Mouse (Mus musculus) heart, adult 2 months (tissue): Measurements from ENCODE around the gene Fam76b. TPM values are rescaled to one million over a fixed set of nuclear protein-coding genes. Genes with fewer than 3 reads are reported as not detected.
A peak's percentile ranks its signal among the peaks of the same experiment; 100 is the strongest.

Source experiments
- DNase-seq, 2 experiments: peaks; one replicate each; pipeline ENCODE4 v3.0.0; 2021
- H3K27ac ChIP-seq: fragments of 200-600 bp; 2 replicates; pipeline ENCODE4 v1.8.1; 2022
- H3K27me3 ChIP-seq: fragments of 200-500 bp; 2 replicates; pipeline ENCODE4 v1.6.1; 2012; ENCODE audit warnings: mild to moderate bottlenecking, low read length, inconsistent platforms, mixed read lengths; ENCODE audit not compliant: control insufficient read depth, insufficient read depth
- H3K36me3 ChIP-seq: fragments of 200-500 bp; 2 replicates; pipeline ENCODE4 v1.6.1; 2012; ENCODE audit warnings: low read length, inconsistent platforms; ENCODE audit not compliant: control insufficient read depth, insufficient read depth
- H3K4me1 ChIP-seq: fragments of 200-500 bp; 2 replicates; pipeline ENCODE4 v1.6.1; 2011; ENCODE audit warnings: low read length; ENCODE audit not compliant: control insufficient read depth, insufficient read depth
- H3K4me3 ChIP-seq: fragments of 200-600 bp; 2 replicates; pipeline ENCODE4 v1.8.1; 2022
- H3K79me2 ChIP-seq: fragments of 200-500 bp; replicated peaks from 2 replicates; pipeline ENCODE4 v1.6.1; 2012; ENCODE audit warnings: mild to moderate bottlenecking, inconsistent platforms, low read length, moderate library complexity, mixed read lengths; ENCODE audit not compliant: control insufficient read depth, insufficient read depth
- H3K9ac ChIP-seq: fragments of 200-500 bp; 2 replicates; pipeline ENCODE4 v1.6.1; 2012; ENCODE audit warnings: low read depth, mild to moderate bottlenecking, control low read depth, inconsistent platforms, low read length, mixed read lengths
- CTCF ChIP-seq: fragments of 200-600 bp; IDR thresholded peaks from 2 replicates; pipeline ENCODE4 v1.8.1; 2022; ENCODE audit warnings: antibody characterized with exemption, mild to moderate bottlenecking, moderate library complexity
- EP300 ChIP-seq: fragments of 200-500 bp; IDR thresholded peaks from 2 replicates; pipeline ENCODE4 v1.6.1; 2011; ENCODE audit warnings: low read depth, low read length, control low read depth; ENCODE audit not compliant: insufficient read depth
- POLR2A ChIP-seq: fragments of 200-500 bp; IDR thresholded peaks from 2 replicates; pipeline ENCODE4 v1.6.1; 2011; ENCODE audit warnings: mild to moderate bottlenecking, low read depth, low read length, control low read depth; ENCODE audit not compliant: insufficient read depth
- WGBS: fragments of 180-500 bp; shearing (Covaris S2); methylation state at CpG from one replicate; pipeline ENCODE4 v1.1.7; 2018; 5-methylcytosine and 5-hydroxymethylcytosine counted together
- intact Hi-C: fragments of 180-260 bp; cut with DNase I; formaldehyde crosslinking; loops from one replicate; pipeline ENCODE4 v1.15.1; 2025
- polyA plus RNA-seq: library from polyadenylated mRNA; depleted of rRNA; stranded (reverse); fragments of >200 nt; gene quantifications from 2 replicates; pipeline ENCODE4 v1.2.3, GENCODE M21; 2012
- total RNA-seq, 2 experiments: library from RNA; stranded (reverse); gene quantifications; 2 replicates each; pipeline ENCODE4 v1.2.3; 2021

Gene Fam76b
- total and polyA plus RNA-seq, 3 experiments: 3.7 to 7.6 (median 7.1) TPM

- DNase-seq: peak; percentile 91 to 97
- H3K4me1 ChIP-seq: peaks cover 2% of the 10 kb centered on the region; the same call in 1 of the 2 replicates
- no peaks in the 10 kb centered on the region for H3K27me3 ChIP-seq
- peak within 1 kb of the TSS; percentile 91 for H3K4me3 ChIP-seq
- WGBS: under 1% methylated on average over 44 of the region's 44 CpGs
- peak within 1 kb of the TSS; percentile 91 for H3K27ac ChIP-seq
- intact Hi-C loops: loop anchor here (2.0 to 5.0 kb wide), 3 partner anchors 78 to 580 kb away; partner anchors contain the start of genes Ccdc82, Maml2 and Mtmr2
- TF ChIP-seq EP300 (0 out of 2 replicates have a peak, but pooled peaks have one; percentile 19), POLR2A (peak; percentile 81), CTCF (no peak)
- peak within 1 kb of the TSS; percentile 89 for H3K9ac ChIP-seq
- peaks cover 17% of the 10 kb centered on the region for H3K36me3 ChIP-seq
- H3K79me2 ChIP-seq: 0 out of 2 replicates have a peak, but pooled peaks cover 1% of the 10 kb centered on the region
Observed at GRCm38 (mm10) chr9:13826832-13827405, 597 bp upstream of the Fam76b start, which contains the start of gene Cep57. Gene Cep57, minus strand, starts transcription at chr9:13827107.

DNA sequence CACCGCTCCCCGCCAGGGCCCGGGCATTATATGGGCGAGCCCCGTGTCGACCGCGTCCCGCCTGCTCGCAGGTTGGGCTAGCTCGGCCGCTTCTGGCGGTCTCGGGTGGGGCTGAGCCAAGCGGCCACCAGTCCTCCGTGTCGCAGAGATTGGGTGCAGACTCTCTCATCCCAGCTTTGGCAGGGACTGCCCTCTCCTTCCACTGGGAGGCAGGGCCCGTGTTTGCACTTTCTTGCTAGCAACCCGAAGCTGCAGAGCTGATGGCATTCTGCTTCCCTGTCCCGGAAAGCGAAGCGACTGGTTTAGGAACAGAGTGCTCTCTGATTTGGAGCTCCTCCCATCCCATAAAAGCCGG is 548 bp downstream of the Fam76b start:
- no peak for DNase-seq
- TF ChIP-seq EP300 (no peak), POLR2A (no peak; the same call in 1 of the 2 replicates)
- Histone ChIP-seq H3K4me3 (peak overlapping the region; percentile 91), H3K79me2 (no peaks in the 10 kb centered on the region), H3K9ac (peak overlapping the region; percentile 89), H3K4me1 (peaks cover 2% of the 10 kb centered on the region; the same call in 1 of the 2 replicates), H3K27me3 (no peaks in the 10 kb centered on the region), H3K27ac (peak overlapping the region; percentile 91), H3K36me3 (peaks cover 17% of the 10 kb centered on the region)
- intact Hi-C loops: loop anchor here (5.0 kb wide), 1 partner anchor 531 kb away; the partner anchor contains the start of gene Maml2
- WGBS: 0% methylated on average over 23 of the region's 23 CpGs

- no peak for DNase-seq
- no peak overlapping the region for H3K9ac ChIP-seq
- 64% methylated on average over 3 of the region's 3 CpGs for WGBS
- no peak for TF ChIP-seq POLR2A
- no peak for TF ChIP-seq CTCF
- TF ChIP-seq EP300: no peak
- H3K79me2 ChIP-seq: no peaks in the 10 kb centered on the region
- H3K27ac ChIP-seq: no peak overlapping the region
- no peaks in the 10 kb centered on the region for H3K4me1 ChIP-seq
- intact Hi-C loops: no loop called here
- no peak overlapping the region for H3K4me3 ChIP-seq
- H3K36me3 ChIP-seq: peaks cover 26% of the 10 kb centered on the region
- H3K27me3 ChIP-seq: no peaks in the 10 kb centered on the region
Observed at GRCm38 (mm10) chr9:13835256-13835655, 7.7 kb downstream of the Fam76b start.

DNA sequence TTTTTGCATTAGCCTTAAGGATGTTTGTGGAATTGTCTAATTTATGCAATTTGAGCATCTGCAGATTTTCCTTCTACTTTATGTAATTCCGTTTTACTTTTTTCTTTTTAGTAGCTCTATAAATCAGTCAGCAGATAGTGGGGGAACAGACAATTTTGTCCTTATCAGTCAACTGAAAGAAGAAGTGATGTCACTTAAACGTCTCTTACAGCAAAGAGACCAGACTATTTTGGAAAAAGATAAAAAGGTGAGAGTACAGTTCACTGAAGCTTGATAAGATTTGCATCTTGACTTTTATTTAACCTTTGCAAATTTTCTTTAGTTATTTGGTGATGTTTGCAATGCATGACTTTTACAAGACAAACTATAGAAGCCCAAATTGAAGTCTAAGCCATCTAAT is 9.2 kb downstream of the Fam76b start:
- Histone ChIP-seq H3K4me1 (no peaks in the 10 kb centered on the region), H3K9ac (no peak overlapping the region), H3K4me3 (no peak overlapping the region), H3K79me2 (no peaks in the 10 kb centered on the region), H3K27ac (no peak overlapping the region), H3K36me3 (peaks cover 26% of the 10 kb centered on the region), H3K27me3 (no peaks in the 10 kb centered on the region)
- intact Hi-C loops: no loop called here
- DNase-seq: no peak
- WGBS: 44% methylated on average over 2 of the region's 2 CpGs
- TF ChIP-seq EP300: no peak
- no peak for TF ChIP-seq CTCF
- no peak for TF ChIP-seq POLR2A

DNA sequence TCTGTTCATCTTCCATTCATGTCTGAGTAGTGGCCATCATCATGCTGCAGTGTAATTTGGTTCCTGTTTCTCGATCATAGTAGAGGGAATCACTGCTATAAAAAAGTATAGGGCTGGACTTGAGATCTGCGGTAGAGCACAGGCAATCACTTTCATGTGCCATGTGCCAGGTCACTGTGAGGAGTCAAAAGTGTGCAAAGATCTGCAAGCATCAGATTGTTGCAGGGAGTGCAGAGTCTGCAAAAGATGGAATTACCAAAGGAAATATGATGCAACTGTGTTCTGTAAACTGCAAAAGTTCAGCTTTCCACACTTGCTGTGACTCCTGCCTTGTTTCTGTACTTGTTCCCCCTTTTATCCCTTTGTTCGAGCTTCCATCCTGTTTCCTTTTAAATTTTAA is 20.1 kb downstream of the Fam76b start:
- intact Hi-C loops: no loop called here
- Histone ChIP-seq H3K9ac (no peak overlapping the region), H3K27ac (no peak overlapping the region), H3K36me3 (no peaks in the 10 kb centered on the region; the same call in 1 of the 2 replicates), H3K79me2 (no peaks in the 10 kb centered on the region), H3K4me3 (no peak overlapping the region), H3K27me3 (no peaks in the 10 kb centered on the region), H3K4me1 (no peaks in the 10 kb centered on the region; the same call in 1 of the 2 replicates)
- DNase-seq: no peak
- TF ChIP-seq POLR2A (no peak), EP300 (no peak), CTCF (no peak)
- WGBS: 72% methylated on average over 3 of the region's 3 CpGs

- Histone ChIP-seq H3K4me1 (no peaks in the 10 kb centered on the region; the same call in 1 of the 2 replicates), H3K4me3 (no peak overlapping the region), H3K79me2 (no peaks in the 10 kb centered on the region), H3K27me3 (no peaks in the 10 kb centered on the region), H3K9ac (no peak overlapping the region), H3K36me3 (no peaks in the 10 kb centered on the region; the same call in 1 of the 2 replicates), H3K27ac (no peak overlapping the region)
- intact Hi-C loops: loop anchor here (2.0 kb wide), 1 partner anchor 494 kb away; no protein-coding TSS in a partner anchor
- 75% methylated on average over 10 of the region's 10 CpGs for WGBS
- no peak for DNase-seq
- no peak for TF ChIP-seq POLR2A
- TF ChIP-seq EP300: no peak
- peak; percentile 79 for TF ChIP-seq CTCF
Observed at GRCm38 (mm10) chr9:13848481-13849480, 21.3 kb downstream of the Fam76b start.
